Mouse (Mus musculus) embryonic facial prominence, embryonic 13.5 days (tissue): Measurements from ENCODE around the gene Esrrg. TPM values are rescaled to one million over a fixed set of nuclear protein-coding genes. Genes with fewer than 3 reads are reported as not detected.

Experiments
- ATAC-seq: fragments of 200-750 bp; cut with Nextera tagmentation; 2 replicates; pipeline ENCODE4 v1.8.0; 2017; ENCODE audit warnings: low read depth; ENCODE audit not compliant: insufficient number of reproducible peaks, insufficient read depth, low FRiP score, low TSS enrichment
- H3K27ac ChIP-seq: fragments of 300-500 bp; sonication (generic); 2 replicates; pipeline ENCODE4 v1.5.1; 2015; ENCODE audit warnings: moderate library complexity, mild to moderate bottlenecking, inconsistent platforms
- H3K27me3 ChIP-seq: fragments of 300-500 bp; sonication (generic); 2 replicates; pipeline ENCODE4 v1.6.1; 2015; ENCODE audit warnings: mild to moderate bottlenecking, inconsistent platforms
- H3K36me3 ChIP-seq: fragments of 300-500 bp; sonication (generic); 2 replicates; pipeline ENCODE4 v1.6.1; 2015; ENCODE audit warnings: mild to moderate bottlenecking, inconsistent platforms
- H3K4me1 ChIP-seq: fragments of 300-500 bp; sonication (generic); 2 replicates; pipeline ENCODE4 v1.6.1; 2015; ENCODE audit warnings: inconsistent platforms
- H3K4me2 ChIP-seq: fragments of 300-500 bp; sonication (generic); 2 replicates; pipeline ENCODE4 v1.6.1; 2015; ENCODE audit warnings: moderate library complexity, mild to moderate bottlenecking, inconsistent platforms
- H3K4me3 ChIP-seq: fragments of 300-500 bp; sonication (generic); 2 replicates; pipeline ENCODE4 v1.5.1; 2015; ENCODE audit warnings: mild to moderate bottlenecking, inconsistent platforms
- H3K9ac ChIP-seq: fragments of 300-500 bp; sonication (generic); 2 replicates; pipeline ENCODE4 v1.6.1; 2015; ENCODE audit warnings: mild to moderate bottlenecking, inconsistent platforms
- H3K9me3 ChIP-seq: fragments of 300-500 bp; sonication (generic); 2 replicates; pipeline ENCODE4 v1.6.1; 2016; ENCODE audit warnings: inconsistent platforms
- WGBS: fragments of 180-500 bp; shearing (Covaris S2); methylation state at CpG from one replicate; pipeline ENCODE4 v1.1.7; 2015; ENCODE audit warnings: mixed read lengths; 5-methylcytosine and 5-hydroxymethylcytosine counted together
- polyA plus RNA-seq: library from polyadenylated mRNA; unstranded; fragments of >200 nt; fragmentation: Nextera tagmentation; extraction: Ambion mirVana; gene quantifications from 2 replicates; pipeline ENCODE4 v1.2.1, GENCODE M21; 2015

Esrrg gene
- polyA plus RNA-seq, 1 experiment from 2014 or later: 1.00 TPM

GRCm38 (mm10) chr1:187836876-187837275 is 228.3 kb downstream of the Esrrg start:
- no peak overlapping the region for H3K4me3 ChIP-seq
- H3K27me3 ChIP-seq: no peaks in the 10 kb centered on the region
- H3K27ac ChIP-seq: no peak overlapping the region
- 0 out of 2 replicates have a peak, but pooled peaks cover 2% of the 10 kb centered on the region for H3K9me3 ChIP-seq
- H3K36me3 ChIP-seq: no peaks in the 10 kb centered on the region
- no peak overlapping the region for H3K4me2 ChIP-seq
- no peak overlapping the region for H3K9ac ChIP-seq
- H3K4me1 ChIP-seq: no peaks in the 10 kb centered on the region
- no peak for ATAC-seq
- 39% methylated on average over 7 of the region's 7 CpGs for WGBS

DNA sequence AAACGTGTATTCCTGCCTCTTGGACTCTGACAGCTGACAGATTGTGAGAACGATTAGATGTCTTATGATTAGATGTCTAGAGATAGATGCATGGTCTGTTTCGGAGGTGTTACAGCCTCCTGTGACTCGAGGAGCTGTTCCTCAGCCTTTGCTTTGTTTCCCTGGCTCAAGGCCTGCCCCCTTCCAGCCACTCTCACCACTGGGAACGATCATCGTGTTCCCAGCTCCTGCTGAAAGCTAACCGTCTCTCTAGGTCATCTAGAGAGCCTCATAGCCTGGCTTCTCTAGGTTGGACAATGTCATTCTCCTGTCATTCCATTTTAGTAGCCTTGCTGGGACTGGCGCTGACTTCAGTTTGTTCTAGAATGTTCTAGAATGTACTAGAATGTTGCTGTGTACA is 233.0 kb downstream of the Esrrg start:
- no peak overlapping the region for H3K4me3 ChIP-seq
- ATAC-seq: no peak

DNA sequence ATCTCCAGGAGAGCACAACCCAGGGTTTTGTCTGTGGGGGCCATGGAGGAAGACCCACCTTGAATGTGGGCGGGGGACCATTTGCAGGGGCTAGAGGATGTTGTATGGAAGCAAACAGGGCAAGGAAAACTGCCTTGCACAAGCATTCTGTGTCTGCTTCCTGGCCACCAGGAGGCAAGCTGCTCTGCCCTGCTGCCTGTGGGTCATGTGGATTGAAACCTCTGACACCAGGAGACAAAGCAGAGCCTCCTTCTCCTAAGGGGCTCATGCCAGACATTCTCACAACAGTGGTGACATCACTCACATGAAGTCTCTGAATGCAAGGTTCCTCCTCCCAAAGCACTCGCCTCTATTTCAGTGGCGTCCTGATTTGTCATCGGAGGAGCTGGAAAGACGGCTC is 234.1 kb downstream of the Esrrg start:
- Histone ChIP-seq H3K4me2 (no peak overlapping the region), H3K4me1 (no peaks in the 10 kb centered on the region), H3K9me3 (no peaks in the 10 kb centered on the region), H3K27ac (no peak overlapping the region), H3K27me3 (no peaks in the 10 kb centered on the region), H3K4me3 (no peak overlapping the region), H3K36me3 (no peaks in the 10 kb centered on the region), H3K9ac (no peak overlapping the region)
- no peak for ATAC-seq
- WGBS: 84% methylated on average over 5 of the region's 5 CpGs

More for the DNA sequence above, 233.0 kb downstream of the Esrrg start:
- Histone ChIP-seq H3K9ac (no peak overlapping the region), H3K27me3 (no peaks in the 10 kb centered on the region), H3K4me1 (no peaks in the 10 kb centered on the region), H3K9me3 (no peaks in the 10 kb centered on the region), H3K27ac (no peak overlapping the region), H3K4me2 (no peak overlapping the region), H3K36me3 (no peaks in the 10 kb centered on the region)
- WGBS: 77% methylated on average over 8 of the region's 8 CpGs

DNA sequence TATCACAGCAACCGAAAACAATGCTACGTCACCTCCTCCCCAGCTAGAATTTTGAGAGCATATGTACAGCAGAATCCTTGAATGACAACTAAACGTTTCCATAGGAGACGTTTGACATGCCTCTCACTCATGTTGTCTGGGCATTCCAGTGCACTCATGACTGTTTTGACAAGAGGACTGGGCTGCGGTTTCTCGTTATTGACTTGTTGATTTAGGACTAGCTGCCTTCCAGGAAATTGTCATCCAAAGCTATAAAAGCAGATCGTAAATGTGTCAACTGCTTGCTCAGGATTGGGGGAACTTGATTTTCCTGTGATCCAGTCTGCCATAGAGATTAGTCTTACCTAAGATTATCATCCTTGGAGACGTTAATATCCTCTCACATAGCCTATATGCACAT is 245.6 kb downstream of the Esrrg start:
- Histone ChIP-seq H3K27ac (no peak overlapping the region), H3K27me3 (no peaks in the 10 kb centered on the region), H3K9me3 (no peaks in the 10 kb centered on the region), H3K4me1 (no peaks in the 10 kb centered on the region), H3K4me3 (no peak overlapping the region), H3K9ac (no peak overlapping the region), H3K4me2 (no peak overlapping the region), H3K36me3 (no peaks in the 10 kb centered on the region)
- no peak for ATAC-seq
- WGBS: 72% methylated on average over 8 of the region's 8 CpGs

GRCm38 (mm10) chr1:187862339-187862738 is 253.7 kb downstream of the Esrrg start:
- H3K27ac ChIP-seq: no peak overlapping the region
- H3K36me3 ChIP-seq: no peaks in the 10 kb centered on the region
- no peak overlapping the region for H3K4me2 ChIP-seq
- no peak overlapping the region for H3K4me3 ChIP-seq
- no peaks in the 10 kb centered on the region for H3K9me3 ChIP-seq
- ATAC-seq: no peak
- 49% methylated on average over 5 of the region's 5 CpGs for WGBS
- no peak overlapping the region for H3K9ac ChIP-seq
- H3K27me3 ChIP-seq: no peaks in the 10 kb centered on the region
- H3K4me1 ChIP-seq: peaks cover 5% of the 10 kb centered on the region; the same call in 1 of the 2 replicates

DNA sequence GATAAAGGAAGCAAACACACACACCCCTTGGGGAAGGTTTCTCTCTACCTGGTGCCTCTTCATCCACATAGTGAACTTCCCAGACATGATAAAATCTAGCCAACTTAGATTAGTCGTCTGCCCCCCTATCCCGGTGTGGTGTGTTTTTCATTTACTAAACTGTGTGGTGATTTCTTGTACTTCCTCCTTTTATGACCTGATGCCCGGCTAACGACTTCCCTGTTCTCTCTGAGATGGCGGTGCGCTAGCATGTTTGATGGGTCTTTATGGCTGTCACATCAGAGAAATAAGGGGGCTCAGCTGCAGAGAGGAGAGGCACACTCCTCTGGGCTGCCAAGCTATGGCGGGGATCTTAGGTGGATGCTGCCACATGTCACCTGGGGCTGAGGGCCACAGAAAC is 259.8 kb downstream of the Esrrg start:
- 46% methylated on average over 7 of the region's 7 CpGs for WGBS
- Histone ChIP-seq H3K27me3 (no peaks in the 10 kb centered on the region), H3K27ac (no peak overlapping the region), H3K36me3 (no peaks in the 10 kb centered on the region), H3K4me3 (no peak overlapping the region), H3K9ac (no peak overlapping the region), H3K4me2 (no peak overlapping the region), H3K4me1 (peaks cover 4% of the 10 kb centered on the region), H3K9me3 (no peaks in the 10 kb centered on the region)
- no peak for ATAC-seq

DNA sequence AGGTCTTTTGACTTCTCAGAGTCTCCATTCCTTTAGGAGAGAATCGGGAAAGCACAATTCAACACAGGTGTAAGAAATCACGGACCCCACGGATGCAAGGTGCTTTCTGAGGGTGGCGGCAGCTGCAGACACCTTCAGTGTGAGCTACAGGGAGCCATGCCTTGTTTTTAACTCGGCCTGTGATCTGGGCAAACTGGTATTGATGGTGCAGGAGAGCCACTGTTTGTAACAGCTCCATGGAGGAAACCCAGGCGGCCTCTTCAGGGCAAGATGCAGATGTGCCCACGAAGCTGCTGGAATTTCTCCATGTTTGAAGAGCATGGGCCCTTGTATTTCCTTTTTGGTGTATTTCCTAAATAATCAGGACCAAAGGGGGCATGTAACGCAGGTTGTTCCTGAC is 263.6 kb downstream of the Esrrg start:
- H3K4me2 ChIP-seq: no peak overlapping the region
- H3K4me3 ChIP-seq: no peak overlapping the region
- H3K27ac ChIP-seq: no peak overlapping the region
- H3K27me3 ChIP-seq: no peaks in the 10 kb centered on the region
- H3K4me1 ChIP-seq: peaks cover 4% of the 10 kb centered on the region
- 50% methylated on average over 8 of the region's 8 CpGs for WGBS
- no peaks in the 10 kb centered on the region for H3K9me3 ChIP-seq
- no peak for ATAC-seq
- no peaks in the 10 kb centered on the region for H3K36me3 ChIP-seq
- no peak overlapping the region for H3K9ac ChIP-seq

- H3K27me3 ChIP-seq: no peaks in the 10 kb centered on the region
- no peak overlapping the region for H3K9ac ChIP-seq
- WGBS: 57% methylated on average over 6 of the region's 6 CpGs
- H3K4me1 ChIP-seq: peaks cover 4% of the 10 kb centered on the region
- no peak overlapping the region for H3K4me2 ChIP-seq
- H3K36me3 ChIP-seq: no peaks in the 10 kb centered on the region
- H3K9me3 ChIP-seq: no peaks in the 10 kb centered on the region
- no peak for ATAC-seq
- H3K4me3 ChIP-seq: no peak overlapping the region
- no peak overlapping the region for H3K27ac ChIP-seq
Observed at GRCm38 (mm10) chr1:187872744-187873143, 264.2 kb downstream of the Esrrg start.

DNA sequence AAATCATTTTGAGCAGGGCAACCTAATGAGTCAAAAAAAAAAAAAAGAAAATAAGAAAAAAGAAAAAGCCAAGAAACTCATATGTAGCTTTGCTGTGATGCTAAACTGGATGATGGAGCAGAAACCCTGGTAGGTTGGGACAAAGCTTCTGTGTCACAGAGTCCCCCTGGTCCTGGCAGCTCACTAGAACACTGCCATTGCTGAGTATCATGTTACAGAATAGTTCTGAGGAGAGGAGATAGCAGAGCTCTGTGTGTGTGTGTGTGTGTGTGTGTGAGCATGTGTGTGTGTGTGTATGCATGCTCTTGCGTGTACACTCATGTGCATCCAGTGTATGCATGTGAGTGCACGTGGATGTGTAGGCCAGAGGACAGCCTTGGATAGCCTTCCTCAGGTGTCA is 265.2 kb downstream of the Esrrg start:
- no peak overlapping the region for H3K4me2 ChIP-seq

GRCm38 (mm10) chr1:187887270-187887669 is 278.7 kb downstream of the Esrrg start:
- H3K4me2 ChIP-seq: no peak overlapping the region
- H3K27ac ChIP-seq: no peak overlapping the region
- no peaks in the 10 kb centered on the region for H3K9me3 ChIP-seq
- 91% methylated on average over 6 of the region's 6 CpGs for WGBS
- ATAC-seq: no peak
- H3K4me3 ChIP-seq: no peak overlapping the region
- no peaks in the 10 kb centered on the region for H3K4me1 ChIP-seq
- H3K27me3 ChIP-seq: no peaks in the 10 kb centered on the region
- no peak overlapping the region for H3K9ac ChIP-seq
- H3K36me3 ChIP-seq: no peaks in the 10 kb centered on the region

More for the DNA sequence above, 265.2 kb downstream of the Esrrg start:
- Histone ChIP-seq H3K9me3 (no peaks in the 10 kb centered on the region), H3K4me1 (peaks cover 4% of the 10 kb centered on the region), H3K4me3 (no peak overlapping the region), H3K36me3 (no peaks in the 10 kb centered on the region), H3K27ac (no peak overlapping the region), H3K27me3 (no peaks in the 10 kb centered on the region), H3K9ac (no peak overlapping the region)
- WGBS: 90% methylated on average over 2 of the region's 2 CpGs
- no peak for ATAC-seq

DNA sequence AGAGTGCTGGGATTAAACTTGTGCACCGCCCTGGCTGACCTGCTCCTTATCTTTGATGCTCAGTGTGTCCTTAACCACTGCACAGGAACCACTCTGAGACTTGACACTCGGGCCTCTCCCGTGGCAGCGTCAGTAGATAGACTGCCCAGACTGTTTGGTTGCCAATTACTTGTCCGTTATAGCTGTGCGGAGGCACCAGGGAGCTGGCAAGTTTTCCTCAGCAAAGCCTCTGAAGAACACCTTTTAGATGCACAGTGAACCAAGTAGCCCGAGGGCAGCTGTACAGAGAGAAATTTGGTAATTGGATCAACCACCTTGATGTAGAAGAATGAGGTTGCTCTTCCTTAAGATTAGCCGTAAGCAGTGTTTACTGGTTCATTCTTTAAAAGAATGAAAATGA is 279.6 kb downstream of the Esrrg start:
- H3K9ac ChIP-seq: no peak overlapping the region
- WGBS: 73% methylated on average over 8 of the region's 8 CpGs
- ATAC-seq: no peak
- H3K4me3 ChIP-seq: no peak overlapping the region
- H3K4me2 ChIP-seq: no peak overlapping the region
- H3K27ac ChIP-seq: no peak overlapping the region
- no peaks in the 10 kb centered on the region for H3K9me3 ChIP-seq
- H3K4me1 ChIP-seq: no peaks in the 10 kb centered on the region
- H3K27me3 ChIP-seq: no peaks in the 10 kb centered on the region
- no peaks in the 10 kb centered on the region for H3K36me3 ChIP-seq

GRCm38 (mm10) chr1:187889096-187889495 is 280.5 kb downstream of the Esrrg start:
- H3K27me3 ChIP-seq: no peaks in the 10 kb centered on the region
- no peak for ATAC-seq
- H3K9ac ChIP-seq: no peak overlapping the region
- H3K4me2 ChIP-seq: no peak overlapping the region
- H3K9me3 ChIP-seq: no peaks in the 10 kb centered on the region
- H3K4me1 ChIP-seq: no peaks in the 10 kb centered on the region
- 92% methylated on average over 4 of the region's 4 CpGs for WGBS
- no peaks in the 10 kb centered on the region for H3K36me3 ChIP-seq
- H3K27ac ChIP-seq: no peak overlapping the region
- no peak overlapping the region for H3K4me3 ChIP-seq

DNA sequence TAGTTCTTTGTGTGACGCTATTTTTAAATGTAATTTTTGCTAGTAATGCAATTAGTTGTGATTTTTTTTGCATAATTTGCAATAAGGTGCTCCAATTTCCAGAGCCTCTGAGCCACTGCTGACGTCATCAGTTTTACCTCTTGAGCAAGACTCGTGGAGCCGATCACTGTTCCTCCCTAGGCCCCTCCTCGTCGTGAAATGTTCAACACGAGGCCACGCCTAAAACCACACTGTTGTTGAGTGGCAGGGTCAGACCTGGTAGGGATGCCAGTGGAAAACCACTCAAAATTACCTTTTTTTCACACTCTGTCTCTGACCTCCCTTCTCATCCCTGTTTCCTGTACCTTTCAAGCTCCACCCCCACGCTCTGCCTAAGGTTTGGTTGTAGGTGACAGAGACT is 282.7 kb downstream of the Esrrg start:
- no peak for ATAC-seq
- no peak overlapping the region for H3K27ac ChIP-seq
- no peaks in the 10 kb centered on the region for H3K9me3 ChIP-seq
- no peaks in the 10 kb centered on the region for H3K36me3 ChIP-seq
- no peak overlapping the region for H3K9ac ChIP-seq
- WGBS: 73% methylated on average over 9 of the region's 9 CpGs
- no peak overlapping the region for H3K4me3 ChIP-seq
- H3K4me1 ChIP-seq: no peaks in the 10 kb centered on the region
- H3K27me3 ChIP-seq: no peaks in the 10 kb centered on the region
- H3K4me2 ChIP-seq: no peak overlapping the region
